Mouse (Mus musculus): ENCODE results near the gene Gys2.
"Not testable (repeated sequence)": the region's sequence is repeated elsewhere in the genome, so short reads cannot be mapped to it uniquely, and the experiment has no call there.

The Gys2 gene

DNA sequence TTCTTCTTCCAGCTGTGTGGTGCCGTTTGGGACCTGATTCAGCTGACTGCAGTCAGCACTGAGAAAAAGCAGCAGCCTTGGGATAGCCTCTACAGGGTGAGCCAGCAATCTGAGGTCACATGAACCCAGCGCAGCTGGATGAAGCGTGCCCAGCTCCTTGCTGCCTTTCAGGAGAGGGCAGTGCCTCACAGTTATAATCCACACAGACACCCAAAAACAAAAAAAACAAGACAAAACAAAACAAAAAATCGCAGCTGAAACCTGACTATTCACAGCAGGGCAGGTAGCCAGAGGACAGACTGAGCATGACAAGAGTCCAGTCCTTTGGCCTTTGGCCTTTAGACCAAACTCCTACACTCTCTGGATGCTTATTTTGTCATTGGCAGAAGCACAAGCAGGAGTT, at the start of gene Gys2:
Gene Gys2 (minus strand): TSS at position 309 of the 403 bp plus-strand sequence.
- no peak for DNase-seq

DNA sequence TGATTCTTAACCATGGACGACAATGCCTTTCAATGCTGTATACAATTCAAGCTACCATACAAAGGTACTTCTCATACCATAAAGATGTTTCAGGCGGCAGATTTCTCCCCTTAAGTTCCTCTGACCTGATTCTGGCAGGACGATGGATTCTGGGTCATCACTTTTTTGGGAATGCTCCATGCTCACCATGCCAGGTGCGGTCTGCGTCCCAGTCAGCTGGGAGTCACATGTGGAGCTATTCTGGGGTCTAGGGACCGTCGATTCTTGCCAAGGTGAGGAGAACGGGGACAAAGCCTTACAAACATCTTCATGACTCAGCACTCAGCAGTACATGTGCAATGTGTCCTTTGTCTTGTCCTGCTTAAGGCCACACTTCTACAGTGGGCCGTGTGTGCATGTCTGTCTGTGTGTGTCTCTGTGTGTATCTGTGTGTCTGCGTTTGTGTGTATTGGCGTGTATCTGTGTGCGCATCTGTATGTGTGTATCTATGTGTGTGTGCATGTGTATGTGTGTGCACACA, 48.7 kb upstream of the Gys2 start:
- no peak for DNase-seq

DNA sequence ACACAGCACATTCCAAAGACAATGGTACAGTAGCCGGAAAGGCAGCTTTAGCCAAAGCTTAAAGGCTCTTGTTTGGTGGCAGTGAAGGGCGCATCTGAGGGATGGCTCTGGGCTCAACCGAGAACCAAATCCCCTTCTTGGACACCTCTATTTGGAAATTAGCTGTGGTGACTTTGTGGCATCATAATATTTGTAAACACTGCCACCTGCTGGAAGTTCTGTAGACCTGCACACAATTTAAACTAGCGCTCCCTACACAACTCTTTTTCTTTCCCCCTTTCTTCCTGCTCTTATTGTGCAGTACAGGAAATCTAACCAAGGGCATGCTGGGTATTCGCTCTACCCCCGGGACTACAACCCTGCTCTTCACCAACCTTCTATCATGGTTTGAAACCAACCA, 46.2 kb upstream of the Gys2 start:
- no peak for DNase-seq

DNA sequence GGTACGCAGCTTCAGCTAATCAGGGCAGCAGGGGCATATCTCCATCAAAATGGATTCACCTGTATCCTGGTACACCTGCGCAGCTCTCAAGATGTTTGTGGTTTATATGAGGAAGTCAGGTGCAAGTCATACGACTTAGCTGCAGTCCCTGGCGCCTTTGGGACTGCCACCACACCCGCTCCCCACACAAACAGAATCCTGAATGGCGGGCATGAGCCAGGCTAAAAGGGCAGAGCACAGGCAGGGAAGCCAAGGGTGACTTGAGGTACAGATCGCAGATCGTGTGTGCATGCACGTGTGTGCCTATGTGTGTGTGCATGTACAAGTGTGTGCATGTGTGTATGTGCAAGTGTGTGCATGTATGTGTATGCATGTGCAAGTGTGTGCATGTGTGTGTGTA, 42.5 kb upstream of the Gys2 start:
- DNase-seq = not testable (repeated sequence)

DNA sequence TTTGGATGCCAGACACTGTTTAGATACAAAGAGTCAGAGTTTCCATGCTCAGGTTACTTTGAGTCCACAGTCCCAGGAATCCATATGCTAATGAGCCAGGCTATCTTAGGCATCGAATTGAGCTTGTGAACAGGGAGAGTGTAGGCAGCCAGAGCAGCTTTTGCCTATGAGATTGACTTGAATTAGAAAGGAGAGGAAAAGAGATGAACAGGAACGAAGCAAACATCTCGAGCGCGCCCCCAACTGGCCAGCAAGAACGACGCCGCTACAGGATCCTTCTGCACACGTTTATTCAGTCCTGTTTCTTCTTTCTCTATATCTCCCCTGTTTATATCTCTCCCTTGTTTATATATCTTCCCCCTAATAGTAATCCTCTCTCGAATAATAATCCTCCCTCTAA, 42.0 kb upstream of the Gys2 start:
- DNase-seq = peak; percentile 84

DNA sequence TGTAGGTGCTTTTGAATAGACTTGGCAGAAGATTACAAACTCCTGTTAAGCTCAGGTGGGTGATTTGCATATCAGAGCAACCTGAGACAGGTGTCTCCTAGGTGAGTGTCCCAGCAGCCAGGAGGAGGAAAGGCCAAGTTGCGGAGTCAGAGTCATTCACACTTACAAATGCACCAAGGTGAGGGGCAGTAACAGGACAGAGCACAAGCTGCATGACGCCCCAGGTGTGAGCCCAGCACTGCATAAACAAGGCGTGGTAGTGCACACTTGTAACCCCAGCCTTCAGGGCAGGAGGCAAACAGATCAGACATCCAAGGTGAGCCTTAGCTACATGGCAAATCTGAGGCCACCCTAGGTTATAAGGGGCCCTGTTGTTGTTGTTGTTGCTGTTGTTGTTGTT, 40.0 kb upstream of the Gys2 start:
- no peak for DNase-seq

DNA sequence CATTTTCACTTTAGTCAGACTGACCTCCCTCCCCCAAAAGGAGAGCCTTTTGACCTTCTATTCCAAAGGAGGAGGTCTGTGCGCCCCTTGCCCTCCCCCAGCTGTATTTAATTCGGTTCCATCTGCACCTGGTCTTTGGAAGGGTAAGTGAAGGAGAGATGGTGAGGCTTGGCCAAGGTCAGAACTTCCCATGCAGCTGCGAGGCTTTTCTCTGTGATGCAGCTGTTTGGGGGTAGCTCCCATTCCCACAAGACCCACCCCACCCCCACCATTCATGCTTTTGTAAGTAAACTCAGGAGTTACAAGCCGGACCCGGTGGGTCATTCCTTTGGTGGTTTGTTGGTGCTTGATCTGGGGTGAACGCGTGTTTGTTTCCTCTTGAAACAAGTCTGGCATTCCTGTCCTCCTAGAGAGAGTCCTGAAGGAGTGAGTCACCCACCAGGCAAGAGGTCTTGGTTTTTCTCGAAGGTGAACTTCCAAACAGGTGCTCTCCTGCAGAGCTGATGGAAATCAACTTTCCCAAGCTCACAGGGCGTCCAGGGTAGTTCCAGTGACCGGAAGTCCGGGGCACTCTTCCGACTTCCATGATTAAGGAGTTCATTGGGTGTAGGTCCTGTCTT, 38.7 kb upstream of the Gys2 start:
- DNase-seq = no peak

DNA sequence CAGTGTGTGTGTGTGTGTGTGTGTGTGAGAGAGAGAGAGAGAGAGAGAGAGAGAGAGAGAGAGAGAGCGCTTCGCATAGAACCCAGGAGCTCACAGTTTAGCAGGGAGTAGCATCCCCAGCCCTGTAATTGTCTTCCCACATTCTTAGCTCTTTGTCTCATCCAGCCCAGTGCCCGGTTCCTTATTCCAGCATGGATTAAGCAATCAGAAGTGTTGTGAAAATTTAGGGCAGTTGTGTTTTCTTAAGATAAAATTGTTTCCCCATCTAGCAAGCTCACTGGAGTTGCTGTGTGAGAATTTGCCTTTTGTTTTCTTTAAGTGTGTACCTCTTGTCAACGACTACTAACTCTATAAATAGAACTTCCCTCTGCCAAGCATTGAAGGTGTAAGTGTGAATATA, 35.8 kb upstream of the Gys2 start:
- no peak for DNase-seq

DNA sequence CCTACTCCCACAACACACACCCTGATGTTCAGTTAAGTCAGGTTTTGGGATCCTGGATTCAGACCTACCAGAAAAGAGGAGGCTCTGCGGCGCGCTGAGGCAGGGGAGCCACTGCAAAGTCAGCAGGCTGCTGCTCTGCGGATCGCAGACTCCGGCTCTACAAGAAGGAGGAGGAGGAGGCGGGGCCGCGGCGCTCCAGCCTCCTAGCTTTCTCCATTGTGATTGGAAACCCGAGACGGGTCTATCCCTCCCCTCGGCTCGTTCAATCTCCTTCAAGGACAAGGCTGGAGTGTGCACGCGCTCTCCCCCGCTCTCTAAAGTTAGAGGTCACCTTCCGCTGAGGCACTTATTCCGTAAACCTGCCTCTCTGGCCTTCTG, 34.9 kb upstream of the Gys2 start, which contains the start of gene Ldhb:
Gene Ldhb (minus strand): TSS at position 173 of the 378 bp plus-strand sequence.
- DNase-seq = peak; percentile 91

DNA sequence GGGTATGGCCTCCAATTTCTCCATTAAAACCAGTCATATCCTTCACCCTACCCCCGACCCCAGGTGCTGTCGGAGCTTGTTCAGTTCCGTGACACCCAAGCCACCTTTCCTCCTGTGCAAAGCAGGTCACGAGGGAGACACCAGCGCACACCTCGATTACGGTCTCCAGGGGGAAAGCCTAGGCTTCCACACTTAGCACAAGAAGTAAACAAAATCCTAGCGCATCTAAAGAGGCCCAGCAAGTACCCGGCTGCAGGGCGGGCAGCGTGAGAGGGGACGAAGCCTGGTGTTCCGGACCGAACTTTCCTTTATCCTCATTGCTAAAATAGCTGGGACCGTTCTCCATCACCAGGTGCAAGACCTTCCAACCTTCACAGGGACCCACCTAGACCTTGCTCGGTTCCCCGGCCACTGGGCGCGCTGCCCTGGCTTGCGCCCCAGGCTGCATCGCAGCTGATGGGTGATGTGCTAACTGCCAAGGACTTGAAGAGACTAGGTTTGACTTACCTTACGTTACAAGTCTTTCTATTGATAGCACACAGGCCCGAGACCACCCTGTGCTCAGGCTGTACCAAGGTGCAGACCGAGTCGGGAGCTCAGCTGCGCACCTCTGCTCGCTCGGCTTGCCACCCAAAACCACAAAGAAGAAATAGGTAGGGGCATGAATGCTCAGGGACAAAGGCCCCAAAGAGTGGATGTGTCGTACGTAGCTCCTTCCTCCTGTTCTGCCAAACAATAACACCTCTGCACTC, 34.3 kb upstream of the Gys2 start:
- DNase-seq = no peak

DNA sequence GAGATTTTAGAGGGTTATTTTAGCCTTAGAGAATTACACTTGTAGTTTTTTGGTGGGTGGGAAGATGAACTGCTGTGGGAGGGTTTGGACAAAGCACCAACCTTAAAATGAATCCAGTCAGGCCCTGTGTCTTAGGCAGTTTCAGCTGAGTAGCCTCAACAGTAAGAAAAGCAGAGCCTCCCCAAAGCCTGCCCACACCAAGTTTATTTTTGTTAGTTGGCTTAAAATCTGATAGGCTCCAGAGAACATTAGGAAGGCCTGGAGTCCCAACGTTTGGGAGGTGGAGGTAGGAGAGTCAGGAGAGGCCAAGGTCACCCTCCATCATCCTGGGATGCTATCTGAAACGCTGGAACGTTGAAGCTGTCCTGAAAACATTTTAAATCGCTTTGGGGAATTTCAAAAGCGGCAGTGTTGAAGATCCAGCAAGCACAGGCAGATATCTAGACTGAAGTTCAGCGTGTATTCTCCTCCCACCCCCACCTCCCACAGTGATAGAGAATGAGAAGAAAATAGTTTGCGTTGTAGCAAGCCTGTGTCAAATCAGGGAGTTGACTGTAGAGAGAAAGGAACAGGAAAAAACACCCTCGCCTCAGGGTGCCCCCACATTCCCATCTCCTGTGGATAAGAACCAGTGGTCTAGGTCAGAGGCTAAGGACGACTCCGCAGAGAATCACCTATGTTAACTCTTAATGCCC, 33.6 kb upstream of the Gys2 start:
- DNase-seq = no peak

DNA sequence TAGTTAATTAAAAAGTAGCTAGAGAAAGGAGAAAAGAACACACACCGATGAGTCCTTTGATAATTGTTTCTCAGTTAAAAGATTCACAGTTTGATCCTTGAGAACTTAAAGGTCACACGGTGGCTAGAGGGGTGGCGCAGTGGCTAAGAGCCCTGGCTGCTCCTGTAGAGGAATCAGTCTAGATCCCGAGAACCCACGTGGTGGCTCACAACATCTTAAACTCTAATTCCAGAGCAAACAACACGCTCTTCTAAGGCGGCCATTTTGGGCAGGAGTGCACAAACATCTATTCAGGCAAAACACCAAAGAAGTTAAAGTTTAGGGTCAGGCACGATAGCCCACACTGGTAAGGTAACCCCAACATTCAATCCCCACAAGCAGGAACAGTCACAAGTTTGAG, 30.7 kb upstream of the Gys2 start:
- no peak for DNase-seq

DNA sequence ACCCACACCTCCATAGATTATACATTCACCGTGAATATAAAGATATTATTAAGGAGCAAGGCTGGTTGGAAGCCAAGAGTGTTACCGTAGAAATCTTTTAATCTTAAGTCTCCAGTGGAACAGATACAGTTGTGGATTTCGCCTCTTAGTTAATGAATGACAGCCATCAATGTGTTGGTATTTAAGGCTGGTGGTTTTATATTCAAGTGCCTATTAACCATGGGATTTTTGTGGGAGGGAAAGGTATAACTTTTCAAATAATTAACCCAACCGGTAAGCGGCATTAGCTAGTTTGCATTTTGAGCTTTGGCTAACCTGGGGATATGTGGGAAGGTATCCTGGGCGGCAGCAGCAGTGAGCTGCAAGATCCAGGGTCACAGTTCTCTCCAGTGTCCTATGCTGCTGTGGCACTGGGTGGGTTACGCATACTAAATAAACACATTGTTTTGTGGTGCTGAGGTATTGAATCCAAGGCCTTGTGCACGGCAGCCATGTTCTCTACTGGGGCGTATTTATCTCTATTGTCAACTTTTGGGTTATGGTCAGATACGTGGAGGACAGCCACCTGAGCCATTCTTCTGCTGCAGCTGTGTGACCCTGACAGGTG, 29.7 kb upstream of the Gys2 start:
- DNase-seq = no peak

DNA sequence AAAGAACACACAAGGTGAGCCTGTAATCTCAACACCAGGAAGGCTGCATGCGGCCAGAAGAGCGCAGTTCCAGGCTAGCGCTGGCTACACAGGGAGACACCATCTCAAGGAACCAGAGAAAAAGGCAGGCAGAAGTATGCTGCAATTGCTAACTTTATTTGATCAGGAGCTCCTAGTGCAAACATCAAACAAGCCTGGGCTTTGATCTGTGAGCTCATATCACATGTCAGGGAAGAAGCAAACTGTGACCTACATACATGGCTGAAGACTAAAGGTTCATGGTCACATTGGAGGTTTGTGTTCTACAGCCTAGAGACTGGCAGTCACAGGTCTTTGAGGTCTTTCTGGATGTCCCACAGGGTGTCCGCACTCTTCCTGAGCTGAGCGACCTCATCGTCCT, 17.2 kb upstream of the Gys2 start:
- DNase-seq = not testable (repeated sequence)

DNA sequence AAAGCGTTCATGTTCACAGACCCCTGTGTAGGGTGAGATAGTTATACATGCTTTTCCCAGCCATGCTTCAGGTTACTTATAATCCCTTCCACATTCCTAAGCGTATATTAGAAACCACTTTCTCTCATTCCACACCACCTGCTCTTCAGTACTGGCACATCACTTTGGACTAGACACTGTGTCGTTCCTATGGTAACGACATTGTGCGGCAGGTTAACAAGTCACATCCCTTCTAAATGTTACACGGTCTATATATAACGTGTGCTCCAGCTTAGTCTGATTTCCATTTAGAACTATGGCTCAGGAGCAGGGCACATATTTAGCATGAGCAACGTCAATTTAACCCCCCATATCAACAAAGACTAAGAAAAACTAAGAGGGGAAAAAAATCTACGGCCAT, 14.7 kb upstream of the Gys2 start:
- no peak for DNase-seq

DNA sequence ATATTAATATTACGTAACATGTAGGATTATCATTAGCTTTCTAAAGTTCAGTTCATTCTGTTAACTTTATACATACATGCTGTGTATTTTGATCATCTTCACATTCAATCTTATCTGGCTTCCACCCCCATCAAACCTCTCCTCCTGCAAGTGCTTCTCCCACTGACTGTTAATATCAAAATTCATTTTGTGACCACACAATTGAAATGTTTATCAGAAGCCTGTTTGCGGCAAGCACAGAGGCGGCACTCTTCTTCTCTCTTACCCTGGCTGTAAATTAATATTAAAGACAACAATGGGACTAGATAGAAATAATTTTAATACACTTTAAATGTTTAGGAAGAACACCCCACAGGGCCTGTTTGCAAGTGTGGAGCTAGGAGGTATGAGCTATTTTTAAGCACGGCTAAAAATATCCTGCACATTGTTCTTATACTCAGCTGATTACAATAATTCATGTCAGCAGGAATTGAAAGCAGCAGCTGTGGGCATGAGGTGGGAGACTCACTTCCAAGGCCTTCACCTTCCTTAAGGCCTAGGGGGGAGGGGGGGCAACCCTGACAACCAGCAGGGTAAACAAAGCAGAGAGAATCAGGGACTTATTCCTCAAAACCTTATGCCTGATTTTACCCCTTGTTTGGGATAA, 12.7 kb upstream of the Gys2 start:
- no peak for DNase-seq

DNA sequence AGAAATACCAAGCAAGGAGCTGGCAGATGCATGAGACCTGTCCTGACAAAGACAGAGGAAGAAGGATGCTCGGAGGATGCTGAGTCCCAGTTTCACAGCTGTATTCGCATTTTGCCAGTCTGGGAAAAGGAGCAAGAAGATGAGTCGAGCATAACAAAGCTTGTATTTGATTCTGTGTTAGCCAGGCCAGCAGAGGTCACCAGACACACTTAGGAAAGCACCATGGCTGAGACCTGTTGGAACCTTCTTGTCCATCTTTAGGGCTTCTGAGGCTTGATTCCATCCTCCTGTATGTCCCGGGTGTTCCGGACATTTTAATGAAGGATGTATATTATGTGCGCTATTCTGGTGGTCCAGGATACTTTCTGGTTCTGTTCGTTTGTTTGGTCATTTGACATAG, 4.3 kb upstream of the Gys2 start:
- DNase-seq = no peak

DNA sequence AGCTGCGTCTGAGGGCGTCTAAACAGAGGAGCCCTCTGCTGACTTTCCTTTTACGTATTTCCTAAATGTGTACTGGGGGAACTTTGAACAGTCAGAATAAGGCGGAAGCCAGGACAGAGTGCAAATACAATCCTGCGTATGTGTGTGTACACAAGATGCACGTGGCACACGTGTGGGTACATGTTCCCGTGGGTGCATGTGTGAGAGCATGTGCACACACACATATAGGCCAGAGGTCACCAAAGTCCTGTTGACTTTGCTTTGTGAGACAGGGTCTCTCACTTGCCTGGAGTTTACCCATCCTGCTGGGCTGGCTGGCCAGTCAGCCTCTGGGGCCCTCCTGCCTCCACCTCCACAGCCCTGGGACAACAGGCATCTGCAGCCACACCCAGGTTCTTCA, 1.8 kb downstream of the Gys2 start:
- no peak for DNase-seq

DNA sequence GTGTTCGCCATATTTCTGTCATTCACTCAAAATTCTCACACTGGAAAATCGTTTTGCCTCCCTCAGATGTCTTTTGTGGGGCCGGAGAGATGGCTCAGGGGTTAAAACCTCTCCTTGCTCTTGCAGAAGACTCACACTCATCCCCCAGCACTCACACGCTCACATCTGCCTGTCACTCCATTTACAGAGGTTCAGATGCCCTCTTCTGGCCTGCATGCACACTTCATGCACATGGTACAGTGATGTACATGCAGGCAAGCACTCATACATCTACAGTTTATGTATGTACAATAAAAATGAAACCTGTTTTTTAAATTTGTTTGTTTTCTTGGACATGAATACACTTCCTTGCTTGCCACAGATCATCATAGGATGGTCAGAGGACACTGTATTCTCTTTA, 3.3 kb downstream of the Gys2 start:
- no peak for DNase-seq

DNA sequence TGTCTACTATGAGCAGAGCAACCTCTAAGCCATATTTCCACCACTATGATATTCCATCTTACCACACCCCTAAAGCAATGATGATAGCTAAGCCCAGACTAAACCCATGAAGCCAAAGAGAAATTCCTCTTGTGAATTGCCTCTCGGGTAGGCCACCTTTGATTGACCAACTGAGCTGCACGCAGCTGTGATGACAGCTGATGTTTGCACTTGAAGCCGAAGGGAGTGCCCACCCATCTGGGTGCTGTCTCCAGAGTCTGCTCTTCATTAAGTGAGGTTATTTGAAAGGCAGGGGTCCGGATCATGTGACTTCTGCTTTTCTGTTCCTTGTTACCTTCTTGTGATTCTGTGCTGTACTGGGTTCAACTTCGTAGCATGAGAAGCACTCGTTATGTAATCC, 10.7 kb downstream of the Gys2 start:
- DNase-seq = no peak

DNA sequence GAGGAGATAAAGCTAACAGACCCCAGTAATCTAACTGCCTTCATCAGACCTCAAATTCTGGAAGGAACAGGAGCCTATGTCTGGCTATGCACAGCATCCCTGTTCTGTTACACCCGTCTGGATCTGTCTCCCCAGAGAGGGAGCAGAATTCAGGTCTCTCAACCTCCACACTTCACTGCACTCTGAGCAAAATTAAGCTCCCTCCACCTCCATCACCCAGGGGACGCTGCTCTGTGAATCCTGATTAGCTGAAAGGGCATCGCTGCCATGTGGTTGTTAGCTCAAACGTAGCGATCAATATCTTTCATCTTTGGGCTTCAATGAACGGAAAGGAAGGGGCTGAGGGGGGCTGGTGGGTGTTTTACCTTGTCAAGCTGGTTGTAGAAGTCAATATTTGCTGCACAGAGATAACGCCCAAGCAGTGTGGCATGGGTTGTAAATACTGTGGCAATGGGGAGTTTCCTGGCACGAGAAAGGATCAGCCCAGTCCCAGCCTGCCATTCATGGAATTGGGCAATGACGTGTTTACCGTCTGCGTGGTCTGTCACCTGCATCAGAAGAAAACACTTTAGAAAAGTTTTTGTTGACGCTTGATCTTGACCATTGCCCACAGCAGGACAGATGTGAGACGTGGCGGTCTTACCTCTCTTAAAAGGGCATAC, 13.8 kb downstream of the Gys2 start:
- no peak for DNase-seq

DNA sequence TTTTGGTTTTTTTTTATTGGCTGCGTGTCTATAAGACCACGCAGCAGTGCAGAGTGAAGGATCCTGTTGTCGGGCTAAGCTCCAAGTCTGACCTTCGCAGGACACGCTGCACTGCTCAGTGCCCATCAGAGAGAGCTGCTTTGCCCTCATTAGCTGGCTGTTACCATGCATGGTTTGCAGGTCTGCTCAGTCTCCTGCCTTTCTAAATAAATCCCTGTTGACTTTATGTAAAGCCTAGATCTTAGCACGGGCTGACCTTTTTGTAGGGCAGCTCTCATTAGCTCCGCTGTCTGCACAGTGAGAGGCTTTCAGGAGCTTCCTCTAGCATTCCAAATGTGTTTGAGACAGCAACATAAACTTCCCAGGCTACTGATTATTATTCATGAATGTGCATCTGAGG, 14.9 kb downstream of the Gys2 start:
- DNase-seq = no peak
